Mouse (Mus musculus) stomach, embryonic 16.5 days (tissue): ENCODE measurements around the gene Hoxa6. TPM values are rescaled to one million over a fixed set of nuclear protein-coding genes. Genes with fewer than 3 reads are reported as not detected.

Source experiments
- ATAC-seq: fragments of 200-750 bp; cut with Nextera tagmentation; 2 replicates; pipeline ENCODE4 v1.8.0; 2017; ENCODE audit warnings: moderate number of reproducible peaks, moderate TSS enrichment; ENCODE audit not compliant: insufficient read depth, low FRiP score
- H3K27ac ChIP-seq: fragments of 300-500 bp; sonication (generic); 2 replicates; pipeline ENCODE4 v1.5.1; 2014; ENCODE audit warnings: low read length
- H3K27me3 ChIP-seq: fragments of 300-500 bp; sonication (generic); 2 replicates; pipeline ENCODE4 v1.6.1; 2014; ENCODE audit warnings: low read length, control low read depth, mixed read lengths; ENCODE audit not compliant: control insufficient read depth, insufficient read depth
- H3K36me3 ChIP-seq: fragments of 300-500 bp; sonication (generic); 2 replicates; pipeline ENCODE4 v1.6.1; 2014; ENCODE audit warnings: low read length; ENCODE audit not compliant: control insufficient read depth, insufficient read depth
- H3K4me1 ChIP-seq: fragments of 300-500 bp; sonication (generic); 2 replicates; pipeline ENCODE4 v1.6.1; 2014; ENCODE audit warnings: low read length, control low read depth, mixed read lengths; ENCODE audit not compliant: control insufficient read depth, insufficient read depth
- H3K4me2 ChIP-seq: fragments of 300-500 bp; sonication (generic); 2 replicates; pipeline ENCODE4 v1.6.1; 2014; ENCODE audit warnings: low read depth, low read length, mixed read lengths
- H3K4me3 ChIP-seq: fragments of 300-500 bp; sonication (generic); replicated peaks from 2 replicates; pipeline ENCODE4 v1.5.1; 2014; ENCODE audit warnings: mild to moderate bottlenecking, low read length
- H3K9ac ChIP-seq: fragments of 300-500 bp; sonication (generic); 2 replicates; pipeline ENCODE4 v1.6.1; 2014; ENCODE audit warnings: low read length
- H3K9me3 ChIP-seq: fragments of 300-500 bp; sonication (generic); replicated peaks from 2 replicates; pipeline ENCODE4 v1.6.1; 2016; ENCODE audit warnings: low read length, control low read depth; ENCODE audit not compliant: control insufficient read depth
- WGBS: fragments of 180-500 bp; shearing (Covaris S2); extraction: QIAGEN DNeasy Blood & Tissue Kit; methylation state at CpG from one replicate; pipeline ENCODE4 v1.1.7; 2014; 5-methylcytosine and 5-hydroxymethylcytosine counted together
- polyA plus RNA-seq: library from polyadenylated mRNA; unstranded; fragments of >200 nt; fragmentation: Nextera tagmentation; extraction: Ambion mirVana; gene quantifications from 2 replicates; pipeline ENCODE4 v1.2.1, GENCODE M21; 2015

Hoxa6 gene
- polyA plus RNA-seq, 1 experiment from 2014 or later, result 1.3 TPM

GRCm38 (mm10) chr6:52206882-52207683 is 1.4 kb downstream of the Hoxa6 start:
- Histone ChIP-seq H3K4me2 (peak overlapping the region; percentile 84), H3K27me3 (peaks cover 51% of the 10 kb centered on the region), H3K4me3 (peak overlapping the region; percentile 71), H3K9ac (peak overlapping the region; percentile 43), H3K4me1 (peaks cover 4% of the 10 kb centered on the region; the same call in 1 of the 2 replicates), H3K36me3 (no peaks in the 10 kb centered on the region), H3K9me3 (no peaks in the 10 kb centered on the region), H3K27ac (peak overlapping the region; percentile 70)
- 23% methylated on average over 4 of the region's 4 CpGs for WGBS
- no peak for ATAC-seq

- WGBS, result 14% methylated on average over 55 of the region's 55 CpGs
- Histone ChIP-seq H3K4me3 (peak overlapping the region; percentile 71), H3K27ac (peak overlapping the region; percentile 70), H3K27me3 (peaks cover 40% of the 10 kb centered on the region), H3K9ac (peak overlapping the region; percentile 73), H3K4me2 (peak overlapping the region; percentile 84), H3K36me3 (no peaks in the 10 kb centered on the region), H3K9me3 (no peaks in the 10 kb centered on the region), H3K4me1 (peaks cover 4% of the 10 kb centered on the region; the same call in 1 of the 2 replicates)
- ATAC-seq, result no peak
These were observed 2.6 kb downstream of the Hoxa6 start for GRCm38 (mm10) chr6:52205638-52206621.

GRCm38 (mm10) chr6:52205221-52205620 is 3.3 kb downstream of the Hoxa6 start:
- H3K4me3 ChIP-seq, result peak overlapping the region; percentile 71
- H3K4me2 ChIP-seq, result peak overlapping the region; percentile 84
- ATAC-seq, result no peak
- peaks cover 42% of the 10 kb centered on the region for H3K27me3 ChIP-seq
- H3K4me1 ChIP-seq, result peaks cover 4% of the 10 kb centered on the region; the same call in 1 of the 2 replicates
- H3K36me3 ChIP-seq, result no peaks in the 10 kb centered on the region
- H3K27ac ChIP-seq, result peak overlapping the region; percentile 70
- 13% methylated on average over 14 of the region's 14 CpGs for WGBS
- no peaks in the 10 kb centered on the region for H3K9me3 ChIP-seq
- H3K9ac ChIP-seq, result peak overlapping the region; percentile 73

GRCm38 (mm10) chr6:52204050-52204752 is 4.3 kb downstream of the Hoxa6 start, which contains the start of gene Hoxa5:
TSS of gene Hoxa5 (minus strand) at chr6:52204587.
- peak within 1 kb of the TSS; percentile 88 for H3K9ac ChIP-seq
- H3K36me3 ChIP-seq, result no peaks in the 10 kb centered on the region
- H3K4me1 ChIP-seq, result peaks cover 4% of the 10 kb centered on the region; the same call in 1 of the 2 replicates
- H3K4me2 ChIP-seq, result peak within 1 kb of the TSS; percentile 84
- ATAC-seq, result peak; percentile 89
- H3K4me3 ChIP-seq, result peak within 1 kb of the TSS; percentile 71
- H3K27me3 ChIP-seq, result peaks cover 38% of the 10 kb centered on the region
- peak within 1 kb of the TSS; percentile 72 for H3K27ac ChIP-seq
- H3K9me3 ChIP-seq, result no peaks in the 10 kb centered on the region
- WGBS, result under 1% methylated on average over 65 of the region's 65 CpGs

- Histone ChIP-seq H3K4me2 (peak overlapping the region; percentile 84), H3K36me3 (no peaks in the 10 kb centered on the region), H3K27ac (peak overlapping the region; percentile 72), H3K27me3 (peaks cover 31% of the 10 kb centered on the region), H3K9me3 (no peaks in the 10 kb centered on the region), H3K4me3 (peak overlapping the region; percentile 71), H3K4me1 (peaks cover 4% of the 10 kb centered on the region; the same call in 1 of the 2 replicates), H3K9ac (peak overlapping the region; percentile 88)
- 2% methylated on average over 46 of the region's 46 CpGs for WGBS
- no peak; the same call in 1 of the 2 replicates for ATAC-seq
These were observed 5.0 kb downstream of the Hoxa6 start for GRCm38 (mm10) chr6:52203371-52204049.

GRCm38 (mm10) chr6:52203121-52203370 is 5.5 kb downstream of the Hoxa6 start:
- peak overlapping the region; percentile 71 for H3K4me3 ChIP-seq
- no peaks in the 10 kb centered on the region for H3K36me3 ChIP-seq
- H3K27me3 ChIP-seq, result peaks cover 27% of the 10 kb centered on the region
- H3K9me3 ChIP-seq, result no peaks in the 10 kb centered on the region
- H3K9ac ChIP-seq, result peak overlapping the region; percentile 88
- peak overlapping the region; percentile 72 for H3K27ac ChIP-seq
- H3K4me2 ChIP-seq, result peak overlapping the region; percentile 84
- 2% methylated on average over 10 of the region's 10 CpGs for WGBS
- peaks cover 4% of the 10 kb centered on the region; the same call in 1 of the 2 replicates for H3K4me1 ChIP-seq
- no peak for ATAC-seq

- peak overlapping the region; percentile 71 for H3K4me3 ChIP-seq
- peak overlapping the region; percentile 84 for H3K4me2 ChIP-seq
- no peaks in the 10 kb centered on the region for H3K36me3 ChIP-seq
- peaks cover 6% of the 10 kb centered on the region; the same call in 1 of the 2 replicates for H3K4me1 ChIP-seq
- peak overlapping the region; percentile 72 for H3K27ac ChIP-seq
- ATAC-seq, result no peak
- H3K27me3 ChIP-seq, result peaks cover 24% of the 10 kb centered on the region
- H3K9ac ChIP-seq, result peak overlapping the region; percentile 88
- WGBS, result 14% methylated on average over 22 of the region's 22 CpGs
- no peaks in the 10 kb centered on the region for H3K9me3 ChIP-seq
These were observed 6.0 kb downstream of the Hoxa6 start for GRCm38 (mm10) chr6:52202362-52203120.

GRCm38 (mm10) chr6:52201269-52201668 is 7.3 kb downstream of the Hoxa6 start:
- peak overlapping the region; percentile 84 for H3K27ac ChIP-seq
- no peaks in the 10 kb centered on the region for H3K36me3 ChIP-seq
- H3K9ac ChIP-seq, result peak overlapping the region; percentile 71
- no peak for ATAC-seq
- peak overlapping the region; percentile 84 for H3K4me2 ChIP-seq
- H3K9me3 ChIP-seq, result no peaks in the 10 kb centered on the region
- peaks cover 16% of the 10 kb centered on the region for H3K27me3 ChIP-seq
- WGBS, result 42% methylated on average over 1 of the region's 1 CpGs
- peak overlapping the region; percentile 71 for H3K4me3 ChIP-seq
- H3K4me1 ChIP-seq, result peaks cover 14% of the 10 kb centered on the region
